Mouse (Mus musculus) 3T3-L1 (cell line): ENCODE data around the gene Ndufs6.
A peak's percentile ranks its signal among the peaks of the same experiment; 100 is the strongest.

Experiments used
- DNase-seq: peaks from one replicate; pipeline ENCODE4 v3.0.0-alpha.2; 2015; ENCODE audit warnings: low read depth, low spot score

Gene Ndufs6

GRCm38 (mm10) chr13:73306085-73306410, 22.3 kb downstream of the Ndufs6 start:
- no peak for DNase-seq

GRCm38 (mm10) chr13:73305398-73306084, 22.8 kb downstream of the Ndufs6 start:
- DNase-seq = peak; percentile 9

- DNase-seq = no peak
Measured at GRCm38 (mm10) chr13:73304729-73305128, 23.6 kb downstream of the Ndufs6 start.

GRCm38 (mm10) chr13:73299322-73299721, 29.0 kb downstream of the Ndufs6 start:
- no peak for DNase-seq

- no peak for DNase-seq
Measured at GRCm38 (mm10) chr13:73298717-73299116, 29.6 kb downstream of the Ndufs6 start.

- no peak for DNase-seq
Measured at GRCm38 (mm10) chr13:73291102-73291501, 37.2 kb downstream of the Ndufs6 start.

GRCm38 (mm10) chr13:73290206-73290605, 38.1 kb downstream of the Ndufs6 start:
- no peak for DNase-seq

GRCm38 (mm10) chr13:73283534-73283933, 44.8 kb downstream of the Ndufs6 start:
- DNase-seq = no peak

- DNase-seq = no peak
Measured at GRCm38 (mm10) chr13:73282407-73282806, 45.9 kb downstream of the Ndufs6 start.

GRCm38 (mm10) chr13:73279196-73279595, 49.1 kb downstream of the Ndufs6 start:
- no peak for DNase-seq

- no peak for DNase-seq
Measured at GRCm38 (mm10) chr13:73277797-73278196, 50.5 kb downstream of the Ndufs6 start.

- DNase-seq = no peak
Measured at GRCm38 (mm10) chr13:73277361-73277760, 51.0 kb downstream of the Ndufs6 start.

- DNase-seq = no peak
Measured at GRCm38 (mm10) chr13:73273536-73273935, 54.8 kb downstream of the Ndufs6 start.

GRCm38 (mm10) chr13:73272794-73273282, 55.5 kb downstream of the Ndufs6 start:
- no peak for DNase-seq

- no peak for DNase-seq
Measured at GRCm38 (mm10) chr13:73271336-73272242, 56.8 kb downstream of the Ndufs6 start.

- no peak for DNase-seq
Measured at GRCm38 (mm10) chr13:73270451-73271081, 57.8 kb downstream of the Ndufs6 start.

GRCm38 (mm10) chr13:73269891-73270290, 58.5 kb downstream of the Ndufs6 start:
- DNase-seq = no peak
